Mouse (Mus musculus) liver, embryonic 13.5 days (tissue): Measurements from ENCODE around the gene Exoc8. TPM values are rescaled to one million over a fixed set of nuclear protein-coding genes. Genes with fewer than 3 reads are reported as not detected.

ENCODE experiments used
- ATAC-seq: fragments of 200-750 bp; cut with Nextera tagmentation; 2 replicates; pipeline ENCODE4 v1.8.0; 2017; ENCODE audit warnings: low read depth, mild to moderate bottlenecking, moderate number of reproducible peaks, moderate library complexity
- DNase-seq: peaks from one replicate; pipeline ENCODE4 v3.0.0; 2022
- H3K27ac ChIP-seq: fragments of 300-500 bp; sonication (generic); 2 replicates; pipeline ENCODE4 v1.5.1; 2015; ENCODE audit warnings: moderate library complexity, mild to moderate bottlenecking, inconsistent platforms
- H3K27me3 ChIP-seq: fragments of 300-500 bp; sonication (generic); 2 replicates; pipeline ENCODE4 v1.6.1; 2015; ENCODE audit warnings: mild to moderate bottlenecking, inconsistent platforms
- H3K36me3 ChIP-seq: fragments of 300-500 bp; sonication (generic); 2 replicates; pipeline ENCODE4 v1.6.1; 2015; ENCODE audit warnings: mild to moderate bottlenecking, inconsistent platforms
- H3K4me1 ChIP-seq: fragments of 300-500 bp; sonication (generic); replicated peaks from 2 replicates; pipeline ENCODE4 v1.6.1; 2015; ENCODE audit warnings: inconsistent platforms
- H3K4me2 ChIP-seq: fragments of 300-500 bp; sonication (generic); 2 replicates; pipeline ENCODE4 v1.6.1; 2015; ENCODE audit warnings: inconsistent platforms, mild to moderate bottlenecking, moderate library complexity
- H3K4me3 ChIP-seq: fragments of 300-500 bp; sonication (generic); replicated peaks from 2 replicates; pipeline ENCODE4 v1.5.1; 2015; ENCODE audit warnings: mild to moderate bottlenecking, inconsistent platforms
- H3K9ac ChIP-seq: fragments of 300-500 bp; sonication (generic); 2 replicates; pipeline ENCODE4 v1.6.1; 2015; ENCODE audit warnings: mild to moderate bottlenecking, inconsistent platforms
- H3K9me3 ChIP-seq: fragments of 300-500 bp; sonication (generic); replicated peaks from 2 replicates; pipeline ENCODE4 v1.6.1; 2016; ENCODE audit warnings: inconsistent platforms
- WGBS: fragments of 180-500 bp; shearing (Covaris S2); methylation state at CpG from one replicate; pipeline ENCODE4 v1.1.7; 2015; ENCODE audit not compliant: insufficient replicate concordance; 5-methylcytosine and 5-hydroxymethylcytosine counted together
- polyA plus RNA-seq: library from polyadenylated mRNA; unstranded; fragments of >200 nt; fragmentation: Nextera tagmentation; extraction: Ambion mirVana; gene quantifications from 2 replicates; pipeline ENCODE4 v1.2.1, GENCODE M21; 2015

The Exoc8 gene
- polyA plus RNA-seq, 1 experiment from 2014 or later = 4.2 TPM

GRCm38 (mm10) chr8:124903198-124903597 is 5.7 kb upstream of the Exoc8 start:
- no peak overlapping the region for H3K4me2 ChIP-seq
- H3K27ac ChIP-seq = no peak overlapping the region
- H3K9me3 ChIP-seq = no peaks in the 10 kb centered on the region
- peaks cover 89% of the 10 kb centered on the region for H3K36me3 ChIP-seq
- ATAC-seq (no peak), DNase-seq (no peak)
- no peaks in the 10 kb centered on the region for H3K27me3 ChIP-seq
- peaks cover 26% of the 10 kb centered on the region for H3K4me1 ChIP-seq
- 90% methylated on average over 15 of the region's 15 CpGs for WGBS
- no peak overlapping the region for H3K4me3 ChIP-seq
- no peak overlapping the region for H3K9ac ChIP-seq

DNA sequence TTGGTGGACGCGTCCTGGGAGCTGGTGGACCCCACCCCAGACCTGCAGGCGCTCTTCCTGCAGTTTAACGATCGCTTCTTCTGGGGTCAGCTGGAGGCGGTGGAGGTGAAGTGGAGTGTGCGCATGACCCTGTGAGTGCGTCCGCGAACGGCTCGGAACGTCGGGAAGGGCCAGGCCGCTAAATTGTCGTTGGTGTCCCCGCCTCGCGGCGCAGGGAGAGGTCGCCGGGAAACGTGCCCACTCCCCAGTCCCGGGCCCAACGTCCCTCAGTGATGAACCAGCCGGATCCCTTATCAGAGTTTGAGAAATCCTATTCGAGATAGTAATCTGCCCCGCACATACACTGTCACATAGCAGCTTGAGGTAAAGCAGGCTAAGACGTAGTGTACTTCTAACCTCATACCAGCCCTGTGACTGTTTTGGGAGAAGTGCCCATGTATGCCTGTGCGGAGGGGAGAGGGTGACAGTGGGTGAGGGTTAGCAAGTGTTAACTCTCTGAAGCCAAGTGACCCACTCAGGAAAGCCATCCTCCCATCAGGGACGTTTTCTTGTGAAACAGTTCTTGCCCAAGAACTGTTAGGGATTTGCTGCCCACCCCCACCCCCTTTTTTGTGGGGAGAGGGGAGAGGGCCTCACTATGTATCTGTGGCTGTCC is 873 bp upstream of the Exoc8 start:
- H3K9ac ChIP-seq = peak overlapping the region; percentile 94
- 3% methylated on average over 31 of the region's 31 CpGs for WGBS
- peak overlapping the region; percentile 96 for H3K4me2 ChIP-seq
- peaks cover 48% of the 10 kb centered on the region for H3K4me1 ChIP-seq
- no peaks in the 10 kb centered on the region for H3K9me3 ChIP-seq
- DNase-seq = no peak
- ATAC-seq = no peak
- H3K4me3 ChIP-seq = peak overlapping the region; percentile 92
- H3K27me3 ChIP-seq = no peaks in the 10 kb centered on the region
- H3K27ac ChIP-seq = peak overlapping the region; percentile 80
- H3K36me3 ChIP-seq = peaks cover 71% of the 10 kb centered on the region

- H3K27me3 ChIP-seq = no peaks in the 10 kb centered on the region
- ATAC-seq = peak; percentile 49
- H3K9ac ChIP-seq = peak overlapping the region; percentile 94
- H3K36me3 ChIP-seq = peaks cover 64% of the 10 kb centered on the region
- H3K9me3 ChIP-seq = no peaks in the 10 kb centered on the region
- H3K27ac ChIP-seq = peak overlapping the region; percentile 91
- H3K4me1 ChIP-seq = peaks cover 43% of the 10 kb centered on the region
- peak overlapping the region; percentile 92 for H3K4me3 ChIP-seq
- peak; percentile 62 for DNase-seq
- WGBS = 1% methylated on average over 60 of the region's 60 CpGs
- peak overlapping the region; percentile 96 for H3K4me2 ChIP-seq
Measured at GRCm38 (mm10) chr8:124896632-124897385, 696 bp downstream of the Exoc8 start.

- Histone ChIP-seq H3K9me3 (no peaks in the 10 kb centered on the region), H3K4me2 (peak overlapping the region; percentile 96), H3K27me3 (no peaks in the 10 kb centered on the region), H3K9ac (peak overlapping the region; percentile 94), H3K4me1 (peaks cover 44% of the 10 kb centered on the region), H3K36me3 (peaks cover 66% of the 10 kb centered on the region), H3K27ac (no peak overlapping the region), H3K4me3 (peak overlapping the region; percentile 92)
- ATAC-seq (no peak), DNase-seq (no peak)
- 83% methylated on average over 26 of the region's 26 CpGs for WGBS
Measured at GRCm38 (mm10) chr8:124896010-124896631, 1.4 kb downstream of the Exoc8 start.

- WGBS = 74% methylated on average over 3 of the region's 3 CpGs
- Histone ChIP-seq H3K27me3 (no peaks in the 10 kb centered on the region), H3K4me1 (peaks cover 35% of the 10 kb centered on the region), H3K4me3 (no peak overlapping the region), H3K36me3 (peaks cover 78% of the 10 kb centered on the region), H3K9ac (no peak overlapping the region), H3K9me3 (0 out of 2 replicates have a peak, but pooled peaks cover 6% of the 10 kb centered on the region), H3K27ac (no peak overlapping the region), H3K4me2 (no peak overlapping the region)
- DNase-seq (no peak), ATAC-seq (no peak)
Measured at GRCm38 (mm10) chr8:124892596-124892995, 4.9 kb downstream of the Exoc8 start.

DNA sequence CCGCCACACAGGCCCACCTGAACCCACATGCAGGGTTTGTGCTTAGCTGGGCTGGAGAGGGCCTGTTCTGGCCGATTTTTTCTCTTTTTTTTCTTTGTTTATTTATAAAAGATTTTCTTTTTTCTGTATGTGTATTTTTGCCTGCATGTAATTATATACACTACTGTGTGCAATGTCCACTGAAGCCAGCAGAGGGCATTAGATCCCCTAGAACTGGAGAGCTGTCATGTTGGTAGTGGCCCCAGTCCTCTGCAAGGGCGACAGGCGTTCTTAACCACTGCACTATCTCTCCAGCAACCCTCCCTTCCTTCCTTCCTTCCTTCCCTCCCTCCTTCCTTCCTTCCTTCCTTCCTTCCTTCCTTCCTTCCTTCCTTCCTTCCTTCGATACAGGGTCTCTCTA is 9.1 kb downstream of the Exoc8 start:
- H3K4me3 ChIP-seq = no peak overlapping the region
- H3K27me3 ChIP-seq = no peaks in the 10 kb centered on the region
- 0 out of 2 replicates have a peak, but pooled peaks cover 7% of the 10 kb centered on the region for H3K9me3 ChIP-seq
- peaks cover 92% of the 10 kb centered on the region for H3K36me3 ChIP-seq
- peaks cover 7% of the 10 kb centered on the region for H3K4me1 ChIP-seq
- WGBS = 83% methylated on average over 5 of the region's 5 CpGs
- H3K9ac ChIP-seq = no peak overlapping the region
- DNase-seq = no peak
- H3K27ac ChIP-seq = no peak overlapping the region
- H3K4me2 ChIP-seq = no peak overlapping the region
- ATAC-seq = no peak

DNA sequence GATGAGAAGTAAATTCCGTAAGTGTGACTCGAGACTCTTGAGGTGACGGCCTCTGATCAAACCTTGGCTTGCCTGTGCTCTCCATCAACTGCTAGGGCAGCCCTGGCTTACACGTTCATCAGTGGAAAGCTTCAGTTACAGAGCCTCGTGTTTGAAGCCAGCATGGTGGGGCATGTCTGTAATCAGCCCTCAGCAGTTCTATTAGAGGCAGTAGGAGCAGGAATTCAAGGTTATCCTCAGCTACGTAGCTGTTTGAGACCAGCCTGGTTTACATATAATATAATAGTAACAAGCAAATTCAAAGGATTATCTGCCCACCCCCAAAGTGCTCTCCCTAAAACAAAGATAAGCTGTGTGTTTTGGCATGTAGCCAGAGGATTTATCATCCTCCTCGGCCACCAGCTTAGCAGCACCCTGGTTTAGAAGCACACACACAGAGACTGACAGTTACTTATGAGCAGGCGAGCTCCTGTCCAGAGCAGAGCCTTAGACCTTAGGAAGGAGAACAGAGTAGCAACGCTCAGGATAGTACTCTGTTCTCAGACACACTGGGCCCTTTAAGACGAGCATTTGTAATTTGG is 18.5 kb downstream of the Exoc8 start:
- ATAC-seq (peak; percentile 66), DNase-seq (no peak)
- WGBS = 62% methylated on average over 10 of the region's 10 CpGs
- H3K9me3 ChIP-seq = no peaks in the 10 kb centered on the region
- H3K27me3 ChIP-seq = no peaks in the 10 kb centered on the region
- H3K4me3 ChIP-seq = no peak overlapping the region
- H3K36me3 ChIP-seq = peaks cover 95% of the 10 kb centered on the region
- no peak overlapping the region for H3K27ac ChIP-seq
- peaks cover 10% of the 10 kb centered on the region for H3K4me1 ChIP-seq
- H3K4me2 ChIP-seq = no peak overlapping the region
- H3K9ac ChIP-seq = no peak overlapping the region

DNA sequence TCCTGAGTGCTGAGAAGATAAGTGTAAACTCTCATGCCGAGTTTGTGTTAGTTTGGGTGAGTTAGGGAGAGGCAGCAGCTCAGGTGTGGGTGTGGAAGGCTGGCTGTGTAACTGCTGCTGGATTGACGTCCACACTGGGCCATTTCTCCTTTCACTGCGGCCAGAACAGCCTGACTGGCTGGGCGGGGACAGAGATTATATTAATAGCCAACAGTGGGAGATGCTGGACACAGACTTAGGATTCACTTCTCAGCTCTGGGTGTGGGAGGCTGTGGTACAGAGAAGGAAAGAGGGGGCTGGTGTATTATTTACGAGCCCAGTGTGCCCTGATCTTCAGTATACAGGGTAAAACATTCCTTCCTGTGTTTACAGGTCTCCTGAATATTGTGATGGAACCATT is 19.4 kb downstream of the Exoc8 start:
- ATAC-seq (no peak), DNase-seq (no peak)
- H3K4me3 ChIP-seq = no peak overlapping the region
- WGBS = 74% methylated on average over 5 of the region's 5 CpGs
- H3K4me2 ChIP-seq = no peak overlapping the region
- no peaks in the 10 kb centered on the region for H3K9me3 ChIP-seq
- peaks cover 10% of the 10 kb centered on the region for H3K4me1 ChIP-seq
- no peak overlapping the region for H3K9ac ChIP-seq
- peaks cover 95% of the 10 kb centered on the region for H3K36me3 ChIP-seq
- no peaks in the 10 kb centered on the region for H3K27me3 ChIP-seq
- H3K27ac ChIP-seq = no peak overlapping the region

DNA sequence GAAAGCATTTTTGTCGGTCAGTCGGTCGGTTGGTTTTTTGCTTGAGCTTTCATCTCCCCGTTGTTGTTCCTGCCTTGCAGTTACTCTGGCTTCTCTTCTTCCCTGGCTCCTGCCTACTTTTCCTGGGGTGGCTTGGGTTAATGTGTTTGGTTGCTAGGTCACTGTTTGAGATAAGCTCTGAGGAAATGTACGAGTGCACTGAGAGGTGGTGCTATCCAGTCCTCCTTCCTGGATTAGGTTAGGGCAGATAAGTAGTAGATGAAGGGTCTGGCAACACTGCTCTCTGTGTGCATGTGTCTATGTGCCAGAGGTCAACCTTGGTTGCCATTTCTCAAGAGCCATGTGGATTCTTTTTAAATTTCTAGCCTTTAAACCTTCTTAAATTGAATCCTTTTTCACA is 24.8 kb downstream of the Exoc8 start:
- Histone ChIP-seq H3K27me3 (no peaks in the 10 kb centered on the region), H3K4me1 (peaks cover 7% of the 10 kb centered on the region; the same call in 1 of the 2 replicates), H3K4me2 (no peak overlapping the region), H3K9me3 (no peaks in the 10 kb centered on the region), H3K9ac (no peak overlapping the region), H3K27ac (no peak overlapping the region), H3K4me3 (no peak overlapping the region), H3K36me3 (peaks cover 73% of the 10 kb centered on the region)
- ATAC-seq = no peak
- DNase-seq = no peak
- 56% methylated on average over 5 of the region's 5 CpGs for WGBS

GRCm38 (mm10) chr8:124872081-124872480 is 25.4 kb downstream of the Exoc8 start:
- Histone ChIP-seq H3K27ac (no peak overlapping the region), H3K36me3 (peaks cover 67% of the 10 kb centered on the region), H3K9ac (no peak overlapping the region), H3K4me2 (no peak overlapping the region), H3K9me3 (no peaks in the 10 kb centered on the region), H3K4me3 (no peak overlapping the region), H3K4me1 (peaks cover 11% of the 10 kb centered on the region), H3K27me3 (no peaks in the 10 kb centered on the region)
- 87% methylated on average over 7 of the region's 7 CpGs for WGBS
- DNase-seq = no peak
- no peak for ATAC-seq

DNA sequence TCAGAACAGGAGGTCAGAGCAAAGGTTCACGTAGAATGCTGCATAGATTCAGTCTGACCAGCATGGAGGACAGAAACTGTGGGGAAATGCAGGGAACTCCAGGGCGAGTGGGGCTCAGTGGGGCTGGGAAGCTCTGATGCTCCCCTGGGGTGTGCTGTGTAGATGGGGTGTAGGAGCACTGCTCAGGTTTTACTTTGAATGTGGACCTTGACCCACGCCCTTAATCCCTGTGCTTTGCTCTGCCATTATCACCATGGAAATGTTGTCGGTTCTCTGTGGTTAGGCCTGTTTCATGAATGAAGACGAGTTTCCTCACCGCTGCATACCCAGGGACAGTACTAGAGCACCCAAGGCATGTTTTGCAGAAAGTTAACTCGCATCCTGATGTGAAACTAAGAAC is 26.0 kb downstream of the Exoc8 start:
- Histone ChIP-seq H3K4me1 (peaks cover 17% of the 10 kb centered on the region), H3K4me3 (no peak overlapping the region), H3K36me3 (peaks cover 61% of the 10 kb centered on the region), H3K9ac (no peak overlapping the region), H3K27me3 (no peaks in the 10 kb centered on the region), H3K9me3 (no peaks in the 10 kb centered on the region), H3K27ac (no peak overlapping the region), H3K4me2 (no peak overlapping the region)
- DNase-seq = no peak
- no peak for ATAC-seq
- WGBS = 80% methylated on average over 7 of the region's 7 CpGs
